Comparison of ENCODE assay signal across 9 mouse cellular contexts in the genomic region with DNA sequence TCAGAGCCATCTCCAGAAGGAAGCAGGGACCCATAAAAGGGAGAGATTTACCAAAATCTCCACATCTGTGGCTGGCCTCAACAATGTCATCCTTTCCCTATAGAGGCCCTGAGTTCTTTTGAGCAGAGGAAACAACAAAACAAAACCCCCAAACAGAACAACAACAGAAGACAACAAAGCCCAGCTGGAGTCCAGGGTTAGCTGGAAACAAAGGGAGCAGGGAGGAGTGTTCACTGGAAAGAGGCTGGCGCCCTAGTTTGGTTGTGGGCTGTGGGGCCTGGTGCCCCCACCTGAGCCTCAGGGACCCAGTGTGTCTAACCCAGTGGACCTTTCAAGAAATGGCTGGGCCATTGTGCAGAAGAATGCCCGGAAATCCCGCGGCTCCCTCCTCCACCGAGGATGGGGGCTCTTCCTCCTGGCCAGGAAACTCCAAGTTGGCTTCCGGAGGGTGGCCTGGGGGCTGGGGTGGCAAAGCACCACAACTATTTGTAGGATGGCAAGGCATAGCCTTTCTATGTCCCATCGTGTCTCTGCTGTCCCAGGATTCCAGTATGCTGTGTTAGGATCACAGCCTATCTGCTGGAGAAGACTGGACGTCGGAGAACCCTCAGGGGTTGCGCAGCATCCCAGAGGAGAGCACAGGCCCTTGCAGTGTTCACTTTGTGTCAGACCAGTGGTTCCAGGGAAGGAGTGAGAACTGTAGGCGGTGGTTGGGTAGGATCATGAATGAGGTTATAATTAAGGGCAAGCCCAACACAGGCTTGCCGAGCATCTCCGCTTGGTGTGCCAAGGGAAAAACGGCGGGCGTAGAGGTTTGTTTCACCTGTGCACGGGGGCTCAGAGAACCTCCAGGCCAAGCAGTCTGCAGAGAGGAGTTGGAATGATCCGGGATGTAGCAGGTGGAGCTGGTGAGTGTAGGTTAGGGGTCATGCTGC. TPM values are rescaled to one million over a fixed set of nuclear protein-coding genes. Genes with fewer than 3 reads are reported as not detected.
A peak's percentile ranks its signal among the peaks of the same experiment; 100 is the strongest.
DNase-seq lines count a peak whose midpoint lies in the region; ATAC-seq and TF ChIP-seq lines count a peak whose summit lies in the region.
"Had no signal": no experiment of that assay in that cellular context is flagged by ENCODE, and none has a peak within 500 bp of the region (broad histone marks: within the 10 kb centered on the region; RNA-seq: fewer than 3 reads in every experiment).

No protein-coding gene starts in this region.

- peaks cover 63% of the 10 kb centered on the region for H3K27me3 ChIP-seq in limb, embryonic 15.5 days
- H3K27me3 ChIP-seq in midbrain, postnatal 0 days (ENCODE audit: insufficient read depth, low read length) = peaks cover 39% of the 10 kb centered on the region

- H3K27ac ChIP-seq in layer of hippocampus, adult 2 months = peak overlapping the region; percentile 74
- peak overlapping the region; percentile 38; the same call in 1 of the 2 replicates for H3K27ac ChIP-seq in limb, embryonic 15.5 days
- no peak overlapping the region for H3K27ac ChIP-seq in midbrain, postnatal 0 days (ENCODE audit: low read depth, low read length)

- H3K4me2 ChIP-seq in limb, embryonic 15.5 days = peak overlapping the region; percentile 66; the same call in 1 of the 2 replicates
- H3K4me2 ChIP-seq in midbrain, postnatal 0 days (ENCODE audit: low read depth, low read length, poor library complexity, severe bottlenecking) = no peak overlapping the region

- no peak overlapping the region for H3K9ac ChIP-seq in limb, embryonic 15.5 days
- H3K9ac ChIP-seq in midbrain, postnatal 0 days (replicated peaks; ENCODE audit: low read length, poor library complexity, severe bottlenecking) = no peak overlapping the region

- 33% methylated on average over 18 of the region's 18 CpGs for WGBS in limb, embryonic 15.5 days
- 30% methylated on average over 18 of the region's 18 CpGs for WGBS in midbrain, postnatal 0 days

- no peak for DNase-seq in layer of hippocampus, adult 2 months (ENCODE audit: low spot score in 2 of 2)
- no peak for DNase-seq in layer of hippocampus, postnatal 36 days
- DNase-seq in heart, postnatal 14 days = peak; percentile 54 to 60
- no peak for DNase-seq in midbrain, postnatal 0 days (ENCODE audit: low spot score)
- no peak for DNase-seq in right cerebral cortex, postnatal 14 days
- no peak for DNase-seq in layer of hippocampus, postnatal 25 days (ENCODE audit: extremely low spot score in 1 of 2, low spot score in 1 of 2)

- H3K4me1 ChIP-seq in limb, embryonic 15.5 days = peaks cover 18% of the 10 kb centered on the region
- peaks cover 4% of the 10 kb centered on the region; the same call in 1 of the 2 replicates for H3K4me1 ChIP-seq in midbrain, postnatal 0 days (ENCODE audit: insufficient read depth, low read length)

- no peak for ATAC-seq in limb, embryonic 15.5 days (ENCODE audit: insufficient number of reproducible peaks, low FRiP score, low TSS enrichment, low read depth)
- ATAC-seq in midbrain, postnatal 0 days (ENCODE audit: low FRiP score) = no peak
- no peak for ATAC-seq in granulocyte monocyte progenitor cell, adult 5-6 weeks (replicated peaks; ENCODE audit: poor library complexity, severe bottlenecking)

- peak overlapping the region; percentile 32; the same call in 1 of the 2 replicates for H3K4me3 ChIP-seq in layer of hippocampus, adult 2 months
- peak overlapping the region; percentile 43; the same call in 1 of the 2 replicates for H3K4me3 ChIP-seq in limb, embryonic 15.5 days
- H3K4me3 ChIP-seq in midbrain, postnatal 0 days (ENCODE audit: low read depth, low read length) = peak overlapping the region; percentile 43; the same call in 1 of the 2 replicates

- no peak for TF ChIP-seq CTCF in layer of hippocampus, adult 2 months (conservative IDR thresholded peaks at IDR 0.05)
- no peak for TF ChIP-seq CTCF in midbrain, postnatal 0 days (IDR thresholded peaks at IDR 0.05)

- H3K36me3 ChIP-seq in limb, embryonic 15.5 days = peaks cover 5% of the 10 kb centered on the region; the same call in 1 of the 2 replicates
- no peaks in the 10 kb centered on the region for H3K36me3 ChIP-seq in midbrain, postnatal 0 days (ENCODE audit: insufficient read depth, low read length)

- no peaks in the 10 kb centered on the region for H3K9me3 ChIP-seq in limb, embryonic 15.5 days
- H3K9me3 ChIP-seq in midbrain, postnatal 0 days (ENCODE audit: low read length) = no peaks in the 10 kb centered on the region
- H3K9me3 ChIP-seq: G1E had no signal

- intact Hi-C loops in heart, postnatal 14 days (cut with DNase I) = no loop called here

RNA-seq across cellular contexts. Expression of a gene that starts 0.8 kb away (rescaled TPM):
- 10 to 100 TPM; 41.6 to 44.3 TPM for total RNA-seq in layer of hippocampus, adult 2 months (2021)
- total RNA-seq in layer of hippocampus, postnatal 36 days (2021) = 10 to 100 TPM; 42.0 to 47.4 TPM
- 10 to 100 TPM; 52.8 to 62.4 TPM for total RNA-seq in heart, postnatal 14 days (2021)
- polyA plus RNA-seq in limb, embryonic 15.5 days (2015; fragmentation: Nextera tagmentation; extraction: Ambion mirVana) = 32.3 and 38.0 TPM in 2 replicates
- 139 and 181 TPM in 2 replicates for total RNA-seq in midbrain, postnatal 0 days (2014; rRNA removed)
- polyA plus RNA-seq in midbrain, postnatal 0 days (2015; fragmentation: Nextera tagmentation; extraction: Ambion mirVana) = 115 and 137 TPM in 2 replicates
- not detected in 2 replicates for total RNA-seq in granulocyte monocyte progenitor cell, adult 5-6 weeks (2014; fragmentation: Nextera tagmentation)
- total RNA-seq in granulocyte monocyte progenitor cell, adult 5-6 weeks (2017) = not detected in 2 replicates
- 10 to 100 TPM; 53.6 to 57.3 TPM for total RNA-seq in layer of hippocampus, postnatal 25 days (2021)
- total RNA-seq: G1E had no signal

RNA-seq across cellular contexts. Expression of a gene that starts 35.7 kb away (rescaled TPM):
- total RNA-seq in layer of hippocampus, adult 2 months (2021) = 100 to 1,000 TPM; 111 TPM
- 100 to 1,000 TPM in 1 of 2 experiments, 10 to 100 TPM in 1; 99.9 to 104 TPM for total RNA-seq in layer of hippocampus, postnatal 36 days (2021)
- total RNA-seq in heart, postnatal 14 days (2021) = 10 to 100 TPM; 56.5 to 61.4 TPM
- 95.2 and 96.8 TPM in 2 replicates for polyA plus RNA-seq in limb, embryonic 15.5 days (2015; fragmentation: Nextera tagmentation; extraction: Ambion mirVana)
- 58.1 and 60.9 TPM in 2 replicates for total RNA-seq in midbrain, postnatal 0 days (2014; rRNA removed)
- 115 and 116 TPM in 2 replicates for polyA plus RNA-seq in midbrain, postnatal 0 days (2015; fragmentation: Nextera tagmentation; extraction: Ambion mirVana)
- 56.5 and 56.9 TPM in 2 replicates for total RNA-seq in granulocyte monocyte progenitor cell, adult 5-6 weeks (2014; fragmentation: Nextera tagmentation)
- 48.3 and 61.8 TPM in 2 replicates for total RNA-seq in granulocyte monocyte progenitor cell, adult 5-6 weeks (2017)
- total RNA-seq in layer of hippocampus, postnatal 25 days (2021) = 100 to 1,000 TPM; 101 to 103 TPM

RNA-seq across cellular contexts. Expression of a gene that starts 35.9 kb away (rescaled TPM):
- 1 to 10 TPM; 2.3 to 2.8 TPM for total RNA-seq in layer of hippocampus, adult 2 months (2021)
- 1 to 10 TPM; 2.5 to 3.2 TPM for total RNA-seq in layer of hippocampus, postnatal 36 days (2021)
- total RNA-seq in heart, postnatal 14 days (2021) = 1 to 10 TPM; 4.9 to 5.0 TPM
- polyA plus RNA-seq in limb, embryonic 15.5 days (2015; fragmentation: Nextera tagmentation; extraction: Ambion mirVana) = 32.8 and 39.9 TPM in 2 replicates
- total RNA-seq in midbrain, postnatal 0 days (2014; rRNA removed) = 3.3 and 4.8 TPM in 2 replicates
- polyA plus RNA-seq in midbrain, postnatal 0 days (2015; fragmentation: Nextera tagmentation; extraction: Ambion mirVana) = 2.8 and 3.0 TPM in 2 replicates
- 73.9 and 90.3 TPM in 2 replicates for total RNA-seq in granulocyte monocyte progenitor cell, adult 5-6 weeks (2014; fragmentation: Nextera tagmentation)
- total RNA-seq in granulocyte monocyte progenitor cell, adult 5-6 weeks (2017) = 96.0 and 110 TPM in 2 replicates
- total RNA-seq in layer of hippocampus, postnatal 25 days (2021) = 1 to 10 TPM; 1.7 to 1.9 TPM

Comparison
In these comparisons a context has a peak if more than half of its experiments do, and no peak if none do; other contexts are left out.
1. DNase-seq: peak in heart, postnatal 14 days (2 of 2); none in layer of hippocampus, adult 2 months (0 of 2), layer of hippocampus, postnatal 36 days (0 of 2), midbrain, postnatal 0 days (single experiment), right cerebral cortex, postnatal 14 days (single experiment) and layer of hippocampus, postnatal 25 days (0 of 2).
2. RNA of a gene that starts 0.8 kb away (total RNA-seq): 139 to 181 TPM in midbrain, postnatal 0 days, 52.8 to 62.4 TPM in heart, postnatal 14 days, 53.6 to 57.3 TPM in layer of hippocampus, postnatal 25 days, 42.0 to 47.4 TPM in layer of hippocampus, postnatal 36 days and 41.6 to 44.3 TPM in layer of hippocampus, adult 2 months; not detected in granulocyte monocyte progenitor cell, adult 5-6 weeks; every median in the first group is over 10 times any median in the second.
3. RNA of a gene that starts 35.9 kb away (total RNA-seq): 73.9 to 110 TPM in granulocyte monocyte progenitor cell, adult 5-6 weeks; 4.9 to 5.0 TPM in heart, postnatal 14 days, 3.3 to 4.8 TPM in midbrain, postnatal 0 days, 2.5 to 3.2 TPM in layer of hippocampus, postnatal 36 days, 2.3 to 2.8 TPM in layer of hippocampus, adult 2 months and 1.7 to 1.9 TPM in layer of hippocampus, postnatal 25 days; every median in the first group is over 10 times any median in the second.
4. Peak in every context shown above with its lines, with median percentiles within 50 percentile points of each other: H3K4me3 ChIP-seq.